Mouse (Mus musculus): ENCODE measurements around the gene Klhl1. TPM values are rescaled to one million over a fixed set of nuclear protein-coding genes. Genes with fewer than 3 reads are reported as not detected.

Klhl1 gene
- 0.10 and 0.14 TPM in 2 replicates for polyA plus RNA-seq (2015; fragmentation: Nextera tagmentation; extraction: Ambion mirVana)

GRCm38 (mm10) chr14:96518954-96519682 lies at the start of gene Klhl1:
TSS of gene Klhl1 (minus strand) at chr14:96519102.
- WGBS = 52% methylated on average over 13 of the region's 13 CpGs
- H3K36me3 ChIP-seq (ENCODE audit: control insufficient read depth, insufficient read depth) = no peaks in the 10 kb centered on the region
- H3K27me3 ChIP-seq (replicated peaks; ENCODE audit: control insufficient read depth, insufficient read depth, low read length) = peaks cover 23% of the 10 kb centered on the region; the same call in 1 of the 2 replicates
- no peaks in the 10 kb centered on the region for H3K4me1 ChIP-seq (replicated peaks; ENCODE audit: control insufficient read depth, insufficient read depth, low read length)
- H3K9me3 ChIP-seq (ENCODE audit: control insufficient read depth) = no peaks in the 10 kb centered on the region
- no peak for ATAC-seq
- H3K9ac ChIP-seq (ENCODE audit: low read depth, low read length) = 0 out of 2 replicates have a peak within 1 kb of the TSS, but pooled peaks have one; percentile 7
- H3K4me2 ChIP-seq (replicated peaks; ENCODE audit: low read depth) = peak within 1 kb of the TSS; percentile 64
- no peak within 1 kb of the TSS for H3K27ac ChIP-seq (ENCODE audit: low read depth, low read length)
- no peak for TF ChIP-seq CTCF (IDR thresholded peaks at IDR 0.05; ENCODE audit: low read depth)
- peak within 1 kb of the TSS; percentile 32 for H3K4me3 ChIP-seq (ENCODE audit: low read depth, low read length)

GRCm38 (mm10) chr14:96553668-96554067 lies 34.8 kb upstream of the Klhl1 start:
- no peak overlapping the region for H3K4me2 ChIP-seq (replicated peaks; ENCODE audit: low read depth)
- H3K27ac ChIP-seq (ENCODE audit: low read depth, low read length) = no peak overlapping the region
- no peaks in the 10 kb centered on the region for H3K36me3 ChIP-seq (ENCODE audit: control insufficient read depth, insufficient read depth)
- no peaks in the 10 kb centered on the region for H3K27me3 ChIP-seq (replicated peaks; ENCODE audit: control insufficient read depth, insufficient read depth, low read length)
- no peak overlapping the region for H3K4me3 ChIP-seq (ENCODE audit: low read depth, low read length)
- H3K9ac ChIP-seq (ENCODE audit: low read depth, low read length) = no peak overlapping the region
- no peaks in the 10 kb centered on the region for H3K9me3 ChIP-seq (ENCODE audit: control insufficient read depth)
- WGBS = 84% methylated on average over 2 of the region's 2 CpGs
- no peak for ATAC-seq
- no peaks in the 10 kb centered on the region for H3K4me1 ChIP-seq (replicated peaks; ENCODE audit: control insufficient read depth, insufficient read depth, low read length)
- TF ChIP-seq CTCF (IDR thresholded peaks at IDR 0.05; ENCODE audit: low read depth) = no peak

- Histone ChIP-seq H3K27ac (ENCODE audit: low read depth, low read length) (no peak overlapping the region), H3K9me3 (ENCODE audit: control insufficient read depth) (no peaks in the 10 kb centered on the region), H3K4me1 (replicated peaks; ENCODE audit: control insufficient read depth, insufficient read depth, low read length) (no peaks in the 10 kb centered on the region), H3K27me3 (replicated peaks; ENCODE audit: control insufficient read depth, insufficient read depth, low read length) (peaks cover 23% of the 10 kb centered on the region; the same call in 1 of the 2 replicates), H3K4me2 (replicated peaks; ENCODE audit: low read depth) (peak overlapping the region; percentile 64), H3K9ac (ENCODE audit: low read depth, low read length) (0 out of 2 replicates have a peak overlapping the region, but pooled peaks have one; percentile 7), H3K4me3 (ENCODE audit: low read depth, low read length) (peak overlapping the region; percentile 32), H3K36me3 (ENCODE audit: control insufficient read depth, insufficient read depth) (no peaks in the 10 kb centered on the region)
- TF ChIP-seq CTCF (IDR thresholded peaks at IDR 0.05; ENCODE audit: low read depth) = no peak
- ATAC-seq = no peak
- 2% methylated on average over 35 of the region's 35 CpGs for WGBS
Measured at GRCm38 (mm10) chr14:96518151-96518953, 550 bp downstream of the Klhl1 start.

GRCm38 (mm10) chr14:96517727-96518126 lies 1.2 kb downstream of the Klhl1 start:
- Histone ChIP-seq H3K4me3 (ENCODE audit: low read depth, low read length) (peak overlapping the region; percentile 32; the same call in 1 of the 2 replicates), H3K36me3 (ENCODE audit: control insufficient read depth, insufficient read depth) (no peaks in the 10 kb centered on the region), H3K27ac (ENCODE audit: low read depth, low read length) (no peak overlapping the region), H3K27me3 (replicated peaks; ENCODE audit: control insufficient read depth, insufficient read depth, low read length) (peaks cover 23% of the 10 kb centered on the region; the same call in 1 of the 2 replicates), H3K4me2 (replicated peaks; ENCODE audit: low read depth) (peak overlapping the region; percentile 64), H3K4me1 (replicated peaks; ENCODE audit: control insufficient read depth, insufficient read depth, low read length) (no peaks in the 10 kb centered on the region), H3K9ac (ENCODE audit: low read depth, low read length) (0 out of 2 replicates have a peak overlapping the region, but pooled peaks have one; percentile 7), H3K9me3 (ENCODE audit: control insufficient read depth) (no peaks in the 10 kb centered on the region)
- no peak for TF ChIP-seq CTCF (IDR thresholded peaks at IDR 0.05; ENCODE audit: low read depth)
- ATAC-seq = no peak
- 8% methylated on average over 9 of the region's 9 CpGs for WGBS

GRCm38 (mm10) chr14:96499936-96500335 lies 19.0 kb downstream of the Klhl1 start:
- ATAC-seq = no peak
- Histone ChIP-seq H3K9ac (ENCODE audit: low read depth, low read length) (no peak overlapping the region), H3K27me3 (replicated peaks; ENCODE audit: control insufficient read depth, insufficient read depth, low read length) (no peaks in the 10 kb centered on the region), H3K4me3 (ENCODE audit: low read depth, low read length) (no peak overlapping the region), H3K27ac (ENCODE audit: low read depth, low read length) (no peak overlapping the region), H3K9me3 (ENCODE audit: control insufficient read depth) (no peaks in the 10 kb centered on the region), H3K4me1 (replicated peaks; ENCODE audit: control insufficient read depth, insufficient read depth, low read length) (no peaks in the 10 kb centered on the region), H3K36me3 (ENCODE audit: control insufficient read depth, insufficient read depth) (no peaks in the 10 kb centered on the region), H3K4me2 (replicated peaks; ENCODE audit: low read depth) (no peak overlapping the region)
- TF ChIP-seq CTCF (IDR thresholded peaks at IDR 0.05; ENCODE audit: low read depth) = no peak
- WGBS = 80% methylated on average over 2 of the region's 2 CpGs

GRCm38 (mm10) chr14:96471812-96472211 lies 47.1 kb downstream of the Klhl1 start:
- H3K27ac ChIP-seq (ENCODE audit: low read depth, low read length) = no peak overlapping the region
- H3K9ac ChIP-seq (ENCODE audit: low read depth, low read length) = no peak overlapping the region
- H3K4me3 ChIP-seq (ENCODE audit: low read depth, low read length) = no peak overlapping the region
- H3K9me3 ChIP-seq (ENCODE audit: control insufficient read depth) = no peaks in the 10 kb centered on the region
- WGBS = 84% methylated on average over 2 of the region's 2 CpGs
- no peaks in the 10 kb centered on the region for H3K4me1 ChIP-seq (replicated peaks; ENCODE audit: control insufficient read depth, insufficient read depth, low read length)
- no peak overlapping the region for H3K4me2 ChIP-seq (replicated peaks; ENCODE audit: low read depth)
- ATAC-seq = no peak
- no peak for TF ChIP-seq CTCF (IDR thresholded peaks at IDR 0.05; ENCODE audit: low read depth)
- H3K36me3 ChIP-seq (ENCODE audit: control insufficient read depth, insufficient read depth) = no peaks in the 10 kb centered on the region
- H3K27me3 ChIP-seq (replicated peaks; ENCODE audit: control insufficient read depth, insufficient read depth, low read length) = no peaks in the 10 kb centered on the region

Measured in intestine, postnatal 0 days (tissue).